Mouse (Mus musculus) E14TG2a.4 (cell line): Measurements from ENCODE around the gene Heatr5b.

Source experiments
- CTCF ChIP-seq: conservative IDR thresholded peaks from 2 replicates; pipeline ENCODE4 v1.5.1; 2014; ENCODE audit warnings: low read length
- POU5F1 ChIP-seq: IDR thresholded peaks from 2 replicates; pipeline ENCODE4 v1.6.1; 2014; ENCODE audit warnings: low read length, borderline replicate concordance

DNA sequence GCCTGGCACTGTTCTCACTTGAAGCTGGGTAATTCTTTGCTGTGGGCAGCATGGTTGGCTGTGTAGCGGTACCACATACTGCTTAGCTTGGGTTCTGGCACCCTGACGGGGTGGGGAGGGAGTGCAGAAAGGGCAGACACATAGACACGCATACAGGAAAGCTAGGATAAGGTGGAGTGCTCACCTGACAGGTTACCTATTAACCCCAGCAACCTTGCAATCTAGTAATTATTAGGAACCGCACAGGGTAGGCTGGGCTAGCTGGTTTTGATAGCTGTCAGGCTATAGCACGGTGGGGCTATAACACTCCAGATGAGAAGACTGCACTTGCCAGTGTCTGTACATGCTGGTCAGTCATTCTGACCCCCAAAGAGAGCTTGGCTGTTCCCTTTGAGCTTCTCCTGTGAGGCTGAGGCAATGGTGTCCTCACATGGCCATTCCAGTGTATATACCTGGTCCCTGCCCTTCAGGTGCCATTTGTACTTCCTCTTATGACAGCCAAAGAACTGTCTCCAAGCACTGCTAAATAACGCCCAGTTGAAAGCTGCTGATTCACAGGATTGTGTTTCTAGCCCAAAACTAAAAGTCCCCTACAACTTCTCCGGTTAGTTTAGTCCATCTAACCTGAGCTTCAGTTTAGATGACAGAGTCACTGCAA is 7.2 kb upstream of the Heatr5b start:
- TF ChIP-seq CTCF = no peak
- TF ChIP-seq POU5F1 = no peak
